Mouse (Mus musculus): ENCODE measurements around the gene Prrt4. TPM values are rescaled to one million over a fixed set of nuclear protein-coding genes. Genes with fewer than 3 reads are reported as not detected.

The Prrt4 gene
- total and polyA plus RNA-seq, 2 experiments, result 0.02 TPM; not detected in 1

- H3K4me1 ChIP-seq (ENCODE audit: control insufficient read depth, insufficient read depth, low read length), result no peaks in the 10 kb centered on the region
- H3K36me3 ChIP-seq (ENCODE audit: control insufficient read depth, insufficient read depth, low read length), result peaks cover 54% of the 10 kb centered on the region
- no peak overlapping the region for H3K27ac ChIP-seq (replicated peaks; ENCODE audit: insufficient read depth, low read depth, low read length)
- no peaks in the 10 kb centered on the region for H3K79me2 ChIP-seq (ENCODE audit: control insufficient read depth, insufficient read depth, low read length)
- WGBS, result 92% methylated on average over 5 of the region's 5 CpGs
- no peak for TF ChIP-seq POLR2A (IDR thresholded peaks at IDR 0.05; ENCODE audit: extremely low read depth, insufficient read depth, low read length)
- no peak for TF ChIP-seq CTCF (IDR thresholded peaks at IDR 0.05; ENCODE audit: low read depth, low read length)
- H3K27me3 ChIP-seq (ENCODE audit: control insufficient read depth, insufficient read depth, low read length), result no peaks in the 10 kb centered on the region
- no peak overlapping the region for H3K9ac ChIP-seq (ENCODE audit: low read depth, low read length)
- H3K4me3 ChIP-seq (ENCODE audit: insufficient read depth, low read depth, low read length), result no peak overlapping the region
- no peak for DNase-seq (ENCODE audit: extremely low read depth, low read depth, low spot score)
Observed at GRCm38 (mm10) chr6:29156326-29156725, 23.1 kb downstream of the Prrt4 start.

GRCm38 (mm10) chr6:29150001-29150400, 29.4 kb downstream of the Prrt4 start:
- no peak for DNase-seq (ENCODE audit: extremely low read depth, low read depth, low spot score)

GRCm38 (mm10) chr6:29147407-29148010, 31.9 kb downstream of the Prrt4 start:
- Histone ChIP-seq H3K4me1 (ENCODE audit: control insufficient read depth, insufficient read depth, low read length) (no peaks in the 10 kb centered on the region), H3K27me3 (ENCODE audit: control insufficient read depth, insufficient read depth, low read length) (no peaks in the 10 kb centered on the region), H3K36me3 (ENCODE audit: control insufficient read depth, insufficient read depth, low read length) (peaks cover 13% of the 10 kb centered on the region), H3K9ac (ENCODE audit: low read depth, low read length) (no peak overlapping the region), H3K27ac (replicated peaks; ENCODE audit: insufficient read depth, low read depth, low read length) (no peak overlapping the region), H3K4me3 (ENCODE audit: insufficient read depth, low read depth, low read length) (no peak overlapping the region), H3K79me2 (ENCODE audit: control insufficient read depth, insufficient read depth, low read length) (no peaks in the 10 kb centered on the region)
- no peak for DNase-seq (ENCODE audit: extremely low read depth, low read depth, low spot score)
- TF ChIP-seq POLR2A (IDR thresholded peaks at IDR 0.05; ENCODE audit: extremely low read depth, insufficient read depth, low read length) (no peak), CTCF (IDR thresholded peaks at IDR 0.05; ENCODE audit: low read depth, low read length) (no peak)
- 83% methylated on average over 5 of the region's 5 CpGs for WGBS

More at GRCm38 (mm10) chr6:29150001-29150400, 29.4 kb downstream of the Prrt4 start:
- Histone ChIP-seq H3K4me3 (ENCODE audit: insufficient read depth, low read depth, low read length) (no peak overlapping the region), H3K27ac (replicated peaks; ENCODE audit: insufficient read depth, low read depth, low read length) (no peak overlapping the region), H3K36me3 (ENCODE audit: control insufficient read depth, insufficient read depth, low read length) (peaks cover 30% of the 10 kb centered on the region), H3K9ac (ENCODE audit: low read depth, low read length) (no peak overlapping the region), H3K79me2 (ENCODE audit: control insufficient read depth, insufficient read depth, low read length) (no peaks in the 10 kb centered on the region), H3K4me1 (ENCODE audit: control insufficient read depth, insufficient read depth, low read length) (no peaks in the 10 kb centered on the region), H3K27me3 (ENCODE audit: control insufficient read depth, insufficient read depth, low read length) (no peaks in the 10 kb centered on the region)
- TF ChIP-seq POLR2A (IDR thresholded peaks at IDR 0.05; ENCODE audit: extremely low read depth, insufficient read depth, low read length) (no peak), CTCF (IDR thresholded peaks at IDR 0.05; ENCODE audit: low read depth, low read length) (no peak)
- 84% methylated on average over 1 of the region's 1 CpGs for WGBS

- no peaks in the 10 kb centered on the region for H3K79me2 ChIP-seq (ENCODE audit: control insufficient read depth, insufficient read depth, low read length)
- H3K9ac ChIP-seq (ENCODE audit: low read depth, low read length), result no peak overlapping the region
- H3K36me3 ChIP-seq (ENCODE audit: control insufficient read depth, insufficient read depth, low read length), result peaks cover 13% of the 10 kb centered on the region
- no peak overlapping the region for H3K4me3 ChIP-seq (ENCODE audit: insufficient read depth, low read depth, low read length)
- no peaks in the 10 kb centered on the region for H3K4me1 ChIP-seq (ENCODE audit: control insufficient read depth, insufficient read depth, low read length)
- peak; percentile 24 for DNase-seq (ENCODE audit: extremely low read depth, low read depth, low spot score)
- no peak overlapping the region for H3K27ac ChIP-seq (replicated peaks; ENCODE audit: insufficient read depth, low read depth, low read length)
- TF ChIP-seq POLR2A (IDR thresholded peaks at IDR 0.05; ENCODE audit: extremely low read depth, insufficient read depth, low read length) (no peak), CTCF (IDR thresholded peaks at IDR 0.05; ENCODE audit: low read depth, low read length) (no peak)
- 56% methylated on average over 7 of the region's 7 CpGs for WGBS
- no peaks in the 10 kb centered on the region for H3K27me3 ChIP-seq (ENCODE audit: control insufficient read depth, insufficient read depth, low read length)
Observed at GRCm38 (mm10) chr6:29146641-29147040, 32.7 kb downstream of the Prrt4 start.

GRCm38 (mm10) chr6:29145456-29146307, 33.7 kb downstream of the Prrt4 start:
- H3K79me2 ChIP-seq (ENCODE audit: control insufficient read depth, insufficient read depth, low read length), result no peaks in the 10 kb centered on the region
- H3K27ac ChIP-seq (replicated peaks; ENCODE audit: insufficient read depth, low read depth, low read length), result peak overlapping the region; percentile 36; the same call in 1 of the 2 replicates
- no peak overlapping the region for H3K9ac ChIP-seq (ENCODE audit: low read depth, low read length)
- H3K4me1 ChIP-seq (ENCODE audit: control insufficient read depth, insufficient read depth, low read length), result no peaks in the 10 kb centered on the region
- peaks cover 19% of the 10 kb centered on the region for H3K36me3 ChIP-seq (ENCODE audit: control insufficient read depth, insufficient read depth, low read length)
- WGBS, result 73% methylated on average over 12 of the region's 12 CpGs
- TF ChIP-seq POLR2A (IDR thresholded peaks at IDR 0.05; ENCODE audit: extremely low read depth, insufficient read depth, low read length), result no peak
- no peak for TF ChIP-seq CTCF (IDR thresholded peaks at IDR 0.05; ENCODE audit: low read depth, low read length)
- no peaks in the 10 kb centered on the region for H3K27me3 ChIP-seq (ENCODE audit: control insufficient read depth, insufficient read depth, low read length)
- no peak for DNase-seq (ENCODE audit: extremely low read depth, low read depth, low spot score)
- H3K4me3 ChIP-seq (ENCODE audit: insufficient read depth, low read depth, low read length), result no peak overlapping the region

All from liver, adult 2 months (tissue).